Mouse (Mus musculus) stomach, postnatal 0 days (tissue): ENCODE measurements around the gene Lrrc55.

ENCODE experiments used
- CTCF ChIP-seq: IDR thresholded peaks from 2 replicates; pipeline ENCODE4 v1.5.1; 2016; ENCODE audit warnings: antibody characterized with exemption, low read depth, mild to moderate bottlenecking, moderate library complexity
- EP300 ChIP-seq: optimal IDR thresholded peaks from 2 replicates; pipeline ENCODE3; 2016; ENCODE audit warnings: antibody characterized with exemption

DNA sequence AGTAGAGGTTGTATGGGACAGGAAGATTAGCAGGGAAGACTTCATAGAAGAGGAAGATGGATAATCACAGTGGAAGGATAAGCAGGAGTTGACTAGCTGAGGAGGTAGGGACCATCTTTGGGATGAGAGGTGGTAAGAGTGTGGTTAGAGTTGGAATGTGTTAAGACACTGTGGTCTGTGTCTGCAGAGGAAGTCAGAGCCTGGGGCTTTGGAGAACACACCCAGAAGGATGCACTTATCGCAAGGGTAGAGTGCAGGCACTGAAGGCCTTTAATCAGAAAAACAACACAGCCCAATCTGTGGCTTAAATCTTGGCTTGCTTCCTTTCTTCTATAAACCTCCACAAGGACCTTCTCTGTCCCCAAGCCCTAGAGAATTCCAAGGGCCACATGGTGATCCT, 28.7 kb downstream of the Lrrc55 start:
- TF ChIP-seq CTCF (no peak), EP300 (no peak)
